Mouse (Mus musculus) spleen, postnatal 4 days (tissue): ENCODE data around the gene Hlx.
A peak's percentile ranks its signal among the peaks of the same experiment; 100 is the strongest.

Experiments
- DNase-seq, 2 experiments: peaks; one replicate each; pipeline ENCODE4 v3.0.0; 2022; ENCODE audit warnings: low spot score in 2 of 2

Gene Hlx

DNA sequence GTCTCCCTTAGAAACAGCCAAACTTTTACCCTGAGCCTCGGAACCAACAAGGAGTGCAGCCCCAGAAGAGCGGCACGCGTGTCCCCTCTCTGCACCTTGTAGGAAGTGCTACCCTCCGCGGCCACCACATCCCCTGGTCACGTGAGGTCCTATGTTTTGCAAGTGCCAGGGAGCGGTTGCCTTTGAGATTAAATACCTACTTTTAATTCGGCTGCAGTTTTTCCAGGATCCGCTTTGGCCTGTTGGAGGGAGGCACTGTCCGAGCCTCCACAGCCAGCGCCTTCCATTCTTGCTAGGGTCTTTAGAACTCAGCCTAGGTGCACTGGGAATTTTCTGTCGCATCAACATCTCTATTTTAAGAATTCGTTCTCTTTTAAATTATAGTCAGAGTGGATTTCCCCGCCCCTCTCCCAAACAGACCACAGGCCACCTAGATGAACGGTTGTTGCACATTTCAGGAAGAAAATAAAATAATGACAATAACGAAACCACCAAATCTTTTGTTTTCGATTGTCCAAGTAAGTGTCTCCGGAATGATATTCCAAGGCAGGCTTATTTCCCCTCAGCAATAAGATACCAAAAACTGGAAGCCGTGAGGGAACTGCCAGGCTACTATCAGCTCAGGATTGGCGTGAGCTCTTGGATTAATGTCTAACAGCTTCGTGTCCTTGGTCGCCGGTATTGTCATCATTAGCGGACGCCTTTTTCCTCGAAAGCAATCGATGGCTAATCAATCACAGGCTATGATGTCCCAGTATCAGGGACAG is 1.1 kb upstream of the Hlx start:
- peak in 1 of 2 experiments; percentile 46 for DNase-seq

DNA sequence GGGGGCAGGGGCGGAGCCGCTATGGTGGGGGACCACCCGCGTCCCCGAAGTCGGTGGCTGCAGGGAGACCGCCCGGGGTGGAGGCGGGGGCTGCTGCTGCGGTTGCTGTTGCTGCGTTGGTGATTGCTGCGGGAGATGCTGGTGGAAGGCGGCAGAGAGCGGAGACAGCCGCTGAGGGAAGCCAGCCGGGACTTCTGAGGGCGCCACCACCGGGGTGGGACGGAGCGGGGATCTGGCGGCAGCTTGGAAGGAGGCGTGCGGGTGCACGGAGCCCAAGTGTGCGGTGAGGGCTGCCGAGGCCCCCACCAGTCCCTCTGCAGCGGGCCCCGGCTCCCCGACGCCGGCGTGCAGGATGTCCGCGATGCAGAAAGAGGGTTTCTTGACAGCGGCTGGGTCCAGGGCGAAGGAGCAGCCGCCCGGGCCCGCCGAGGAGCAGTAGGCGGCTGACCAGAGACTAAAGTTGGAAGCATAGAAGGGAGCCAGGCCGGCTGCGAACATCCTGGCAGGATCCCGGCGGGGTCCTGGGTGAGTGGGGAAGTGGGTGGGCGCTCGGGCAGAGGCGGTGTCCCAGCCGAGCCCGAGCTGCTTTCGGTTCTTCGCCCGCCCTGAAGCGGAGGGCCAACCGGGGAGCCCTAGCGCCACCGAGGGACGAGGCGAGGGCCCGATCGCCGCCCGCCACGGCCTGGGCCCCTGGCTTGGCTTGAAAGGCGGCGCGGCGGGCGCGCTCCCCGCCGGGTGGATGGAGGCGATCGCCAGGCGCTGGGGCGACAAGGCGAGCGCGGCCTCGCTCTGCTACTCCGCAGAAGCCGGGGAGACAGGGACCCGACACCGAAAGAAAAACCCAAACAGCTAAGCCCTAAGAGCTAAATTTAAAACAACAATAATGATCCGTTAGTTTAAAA is 524 bp downstream of the Hlx start:
- DNase-seq: peak; percentile 48 to 80

DNA sequence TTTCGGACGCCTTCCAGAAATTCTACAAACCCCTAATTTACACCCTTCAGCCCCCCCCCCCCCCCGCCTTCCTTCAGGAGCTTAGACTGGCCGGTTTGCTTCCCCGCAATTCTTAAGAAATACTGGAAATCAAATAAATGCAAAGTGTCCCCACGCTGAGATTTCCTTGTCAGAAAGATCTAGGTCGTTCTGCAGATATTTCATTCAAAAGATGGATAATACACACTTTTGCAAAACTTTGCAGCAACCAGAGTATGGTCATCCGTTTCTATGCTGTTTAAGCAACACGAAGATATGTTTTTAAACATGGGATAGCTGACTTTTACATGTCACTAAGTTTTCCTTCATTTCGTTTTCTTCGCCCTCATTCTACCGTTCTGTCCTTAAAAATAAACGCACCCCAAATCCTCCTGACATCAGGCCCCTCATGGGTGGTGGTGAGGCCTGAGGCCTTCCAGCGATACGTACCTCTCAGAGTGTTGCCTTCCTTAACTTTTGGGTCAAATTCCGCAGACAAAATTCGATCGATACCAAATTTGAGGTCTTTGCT is 1.3 kb downstream of the Hlx start:
- no peak for DNase-seq

DNA sequence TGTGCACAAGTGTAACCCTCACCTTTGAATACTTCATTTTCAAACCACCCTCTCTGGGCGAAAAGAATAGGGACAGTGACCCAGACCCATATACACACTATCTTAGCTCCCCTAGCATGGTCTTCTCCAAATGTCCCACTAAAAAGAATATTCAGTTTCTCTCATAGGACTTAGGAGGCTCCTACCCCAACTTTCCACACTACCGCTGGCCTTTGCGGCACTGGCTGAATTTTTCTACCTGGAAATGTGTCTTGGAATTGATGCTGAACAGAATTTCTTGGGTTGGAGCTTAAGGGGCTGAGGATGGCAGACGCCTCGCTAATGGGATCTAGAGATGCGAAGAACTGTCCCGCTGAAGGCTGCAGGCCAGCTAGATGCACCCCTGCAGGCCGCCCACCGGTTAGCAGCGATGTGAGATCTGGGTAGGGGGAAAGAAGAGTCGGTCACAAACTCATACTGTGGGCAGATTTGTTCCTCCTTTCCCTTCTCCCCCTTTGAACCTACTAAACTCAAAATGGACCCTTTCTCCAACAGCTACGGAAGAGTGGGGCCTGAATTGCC is 1.9 kb downstream of the Hlx start:
- no peak for DNase-seq

DNA sequence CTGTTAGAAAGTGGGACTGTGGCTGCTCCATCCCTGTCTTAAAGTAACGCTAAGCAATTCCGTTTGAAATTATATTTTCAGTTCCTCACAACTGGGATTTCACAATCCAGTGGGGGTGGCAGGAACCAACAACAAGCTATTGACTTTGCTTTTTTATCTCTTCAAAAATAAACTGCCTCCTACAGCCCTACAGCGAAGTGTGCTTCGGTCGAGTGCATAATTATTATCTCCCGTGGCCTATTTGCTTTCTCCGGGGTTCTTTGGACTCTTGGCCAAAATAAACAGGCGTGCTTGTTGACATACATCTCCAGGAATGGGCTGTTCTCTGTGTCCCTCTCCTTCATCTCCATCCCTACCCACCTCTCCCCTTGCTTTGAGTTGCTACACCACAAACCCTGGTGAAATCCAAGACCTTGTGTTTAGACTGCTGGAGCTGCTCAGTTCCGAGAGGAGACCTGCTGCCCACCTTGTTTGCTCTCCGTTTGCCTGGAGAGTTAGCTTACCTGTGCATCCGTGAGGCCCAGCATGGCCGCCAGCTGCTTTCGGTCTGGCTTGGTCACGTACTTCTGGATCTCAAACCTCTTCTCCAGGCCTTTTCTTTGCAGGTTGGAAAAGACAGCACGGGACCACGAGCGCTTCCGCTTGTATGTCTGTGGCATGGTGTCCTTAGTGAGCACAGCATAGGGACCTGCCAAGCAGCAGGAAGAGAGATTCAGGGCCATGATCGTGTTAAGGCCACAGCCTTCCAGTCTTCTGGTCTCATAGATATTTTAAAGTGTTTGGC is 2.9 kb downstream of the Hlx start:
- DNase-seq: no peak

DNA sequence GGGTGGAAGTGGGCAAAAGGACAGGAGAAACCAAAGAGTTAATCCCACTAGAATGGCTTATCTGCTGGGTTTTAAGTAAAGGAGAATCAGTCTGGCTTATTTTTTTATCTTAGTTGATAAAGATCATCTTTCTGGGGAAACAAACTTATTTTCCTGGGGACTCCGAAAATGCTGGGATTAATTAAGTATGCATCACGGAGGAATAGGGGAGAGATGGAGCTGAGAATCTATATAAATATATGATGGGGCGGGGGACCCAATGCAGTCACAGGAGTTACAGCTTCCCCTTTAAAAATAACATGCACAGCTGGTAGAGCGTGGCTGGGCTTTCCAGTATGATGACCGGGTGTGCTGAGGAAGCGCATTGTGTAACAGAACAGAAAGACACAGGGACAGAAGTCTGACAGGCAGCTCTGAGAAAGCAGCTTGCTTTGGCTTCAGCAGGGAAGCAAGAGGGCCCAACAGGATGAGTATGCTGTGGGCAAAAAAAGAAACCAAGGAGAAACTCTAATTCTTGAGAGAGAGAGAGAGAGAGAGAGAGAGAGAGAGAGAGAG is 3.8 kb downstream of the Hlx start:
- DNase-seq: no peak

DNA sequence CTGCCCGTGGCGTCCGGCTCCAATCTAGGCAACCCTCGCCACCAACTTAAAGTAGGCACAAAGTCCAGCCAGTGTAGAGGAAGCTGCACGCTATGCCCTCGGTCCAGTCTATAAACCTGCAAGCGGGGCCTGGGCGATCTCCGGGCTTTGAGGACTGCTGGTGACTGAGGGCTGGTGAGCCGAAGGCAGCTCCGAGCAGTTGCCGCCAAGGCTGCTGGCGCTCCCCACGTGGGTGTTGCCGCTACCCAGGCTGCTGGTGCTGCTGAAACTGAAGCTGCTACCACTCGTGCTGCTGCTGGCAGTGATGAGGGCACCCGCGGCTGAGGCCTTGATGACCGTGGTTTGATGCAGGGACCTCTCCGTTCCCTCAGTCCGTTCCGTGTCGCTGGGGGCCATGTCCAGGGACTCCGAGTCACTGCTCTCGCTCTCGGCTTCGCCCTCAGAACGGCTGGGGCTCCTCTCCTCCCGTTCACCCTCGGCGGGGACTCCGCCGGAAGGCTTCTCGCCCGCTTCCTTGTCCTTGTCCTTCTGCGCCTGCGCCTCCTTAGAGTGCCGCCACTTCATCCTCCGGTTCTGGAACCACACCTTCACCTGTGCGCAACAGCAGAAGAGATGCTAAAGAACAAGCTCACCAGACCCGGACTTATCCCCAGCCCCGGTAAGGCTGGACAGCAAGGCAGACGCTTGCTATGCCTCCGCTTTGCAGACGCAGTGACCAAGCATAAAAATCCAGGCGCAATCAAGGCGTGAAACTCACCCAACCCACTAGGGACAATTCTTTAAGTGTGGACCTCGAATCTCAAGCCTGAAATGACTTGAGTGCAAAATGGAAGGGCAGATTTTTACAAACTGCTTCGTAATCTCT is 4.8 kb downstream of the Hlx start:
- DNase-seq: peak in 1 of 2 experiments; percentile 23

DNA sequence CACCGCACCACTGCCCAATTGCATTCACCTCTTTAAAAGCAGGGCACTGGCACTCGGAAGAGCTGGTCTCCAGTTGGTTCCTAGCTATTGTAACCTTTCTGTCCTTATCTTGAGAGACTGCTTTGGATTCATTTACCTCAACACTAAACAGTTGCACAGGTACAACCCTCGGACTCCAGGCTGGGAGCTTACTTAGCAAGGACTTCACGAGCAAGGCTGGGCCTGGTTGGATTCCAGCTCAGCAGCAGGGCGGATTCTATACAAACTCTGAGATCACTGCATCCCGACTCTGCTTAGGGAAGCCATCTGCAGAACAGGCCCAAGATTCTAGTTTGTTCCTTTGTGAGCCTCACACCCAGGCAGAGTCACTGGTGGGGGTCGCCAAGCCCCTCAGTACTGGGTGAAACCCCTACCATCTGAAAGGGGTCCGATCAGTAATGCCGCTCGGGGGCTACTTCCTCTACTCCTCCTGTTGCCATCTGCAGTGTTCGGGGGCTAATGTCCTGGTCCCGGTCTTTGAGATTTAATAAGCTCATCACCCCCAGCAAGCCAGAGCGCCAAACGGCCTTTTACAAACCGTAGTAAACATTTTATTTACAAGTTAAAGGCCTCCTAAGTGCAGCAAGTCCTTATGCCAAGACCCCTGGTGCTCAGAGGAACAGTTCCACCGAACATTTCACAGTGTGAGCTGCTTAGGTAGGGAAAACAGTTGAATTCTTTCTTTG is 5.7 kb downstream of the Hlx start:
- no peak for DNase-seq

DNA sequence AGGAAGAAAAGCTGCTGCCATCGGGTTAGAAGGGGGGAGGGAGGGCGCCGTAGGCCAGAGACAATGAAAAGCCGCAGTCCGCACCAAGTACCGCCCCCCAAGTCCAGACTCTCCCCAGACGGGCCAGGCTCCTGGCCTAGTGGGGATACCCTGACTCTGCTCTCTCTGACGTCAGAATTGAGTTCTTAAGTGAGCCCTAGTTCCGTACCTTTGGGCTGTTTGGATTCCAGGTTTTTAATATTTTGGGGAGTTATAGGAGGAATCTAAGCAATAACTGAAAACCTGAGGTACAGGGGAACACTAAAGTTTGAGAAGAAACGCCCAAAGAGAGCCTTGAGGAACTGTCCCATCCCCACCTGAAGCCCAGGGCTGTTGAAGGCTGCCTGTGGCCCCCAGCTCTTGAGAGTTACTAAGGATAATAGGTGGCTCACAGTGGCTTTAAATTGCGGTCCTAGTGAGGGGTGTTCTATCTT is 7.1 kb downstream of the Hlx start:
- DNase-seq: no peak

DNA sequence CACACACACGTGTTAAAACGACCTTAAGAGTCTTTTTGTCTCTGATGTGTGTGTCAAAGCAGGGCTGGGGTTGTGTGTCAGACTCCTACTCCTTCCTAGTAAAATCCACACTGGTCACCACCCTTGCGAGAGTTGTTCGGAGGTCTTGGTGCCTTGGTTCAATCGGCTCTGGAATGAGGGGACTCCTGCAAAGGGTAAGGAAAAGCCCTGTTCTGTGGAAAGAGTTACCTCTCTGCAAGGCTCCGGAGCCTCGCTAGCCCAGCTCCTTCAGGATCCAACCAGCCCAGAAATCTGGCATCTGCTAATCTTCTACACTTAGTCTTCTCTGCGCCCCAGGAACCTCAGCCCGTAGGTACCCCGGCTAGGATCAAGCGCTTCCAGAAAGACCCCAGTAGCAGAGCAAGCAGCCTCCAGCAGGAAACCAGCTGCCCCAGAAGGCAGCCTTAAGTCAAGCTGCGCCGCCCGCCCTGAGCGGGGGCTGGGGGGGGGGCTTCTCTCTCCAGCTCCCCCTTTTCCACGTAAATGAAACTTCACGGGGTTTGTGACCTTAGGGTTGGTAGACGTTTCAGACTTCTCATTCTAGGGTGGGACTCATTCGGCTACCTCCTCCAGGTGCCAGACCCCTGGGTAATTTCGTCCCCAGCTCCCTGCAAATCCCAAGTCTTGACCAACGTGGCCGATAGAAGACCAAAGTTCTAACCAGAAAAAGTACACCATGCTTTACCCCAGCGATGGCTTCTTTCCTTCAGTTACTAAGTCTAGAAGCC is 7.7 kb downstream of the Hlx start:
- DNase-seq: no peak

DNA sequence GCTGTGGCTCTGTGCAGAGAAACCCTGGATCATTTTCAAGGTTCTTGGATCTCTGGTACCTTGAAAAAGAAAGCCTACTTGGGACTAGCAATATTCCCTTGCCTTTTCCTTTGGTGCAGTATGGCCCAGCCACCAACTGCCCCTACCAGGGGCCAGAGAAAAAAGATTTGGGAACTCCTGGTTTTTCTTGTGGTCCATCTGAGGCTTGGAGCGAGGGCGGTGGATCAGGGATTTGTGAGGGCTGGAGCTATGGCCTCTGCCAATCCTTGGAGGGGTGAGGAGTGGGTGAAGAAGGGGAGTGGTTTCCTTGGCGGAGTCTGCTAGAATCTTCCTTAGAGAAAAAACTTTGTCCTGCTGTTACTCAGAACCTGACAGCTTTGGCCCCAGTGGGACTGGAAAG is 8.5 kb downstream of the Hlx start:
- no peak for DNase-seq

DNA sequence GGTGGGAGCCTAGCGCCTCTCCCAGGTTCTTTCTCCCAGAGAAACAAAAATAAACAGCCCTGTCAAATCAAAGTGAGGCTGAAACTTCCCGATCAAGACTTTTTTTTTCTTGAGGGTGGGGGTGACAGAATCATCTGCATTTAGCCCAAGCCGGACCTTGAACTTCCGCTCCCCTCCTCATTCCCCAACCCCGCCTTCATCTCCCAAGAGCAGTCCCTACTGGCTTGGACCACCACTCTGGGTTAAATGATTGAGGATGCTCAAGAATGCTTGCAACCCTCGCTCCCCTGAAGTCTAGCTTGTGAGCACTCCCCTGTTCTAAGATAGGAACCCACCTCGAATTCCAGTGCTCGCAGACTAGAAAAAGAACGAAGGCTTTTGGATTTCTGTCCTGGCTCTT is 11.3 kb downstream of the Hlx start:
- DNase-seq: no peak

DNA sequence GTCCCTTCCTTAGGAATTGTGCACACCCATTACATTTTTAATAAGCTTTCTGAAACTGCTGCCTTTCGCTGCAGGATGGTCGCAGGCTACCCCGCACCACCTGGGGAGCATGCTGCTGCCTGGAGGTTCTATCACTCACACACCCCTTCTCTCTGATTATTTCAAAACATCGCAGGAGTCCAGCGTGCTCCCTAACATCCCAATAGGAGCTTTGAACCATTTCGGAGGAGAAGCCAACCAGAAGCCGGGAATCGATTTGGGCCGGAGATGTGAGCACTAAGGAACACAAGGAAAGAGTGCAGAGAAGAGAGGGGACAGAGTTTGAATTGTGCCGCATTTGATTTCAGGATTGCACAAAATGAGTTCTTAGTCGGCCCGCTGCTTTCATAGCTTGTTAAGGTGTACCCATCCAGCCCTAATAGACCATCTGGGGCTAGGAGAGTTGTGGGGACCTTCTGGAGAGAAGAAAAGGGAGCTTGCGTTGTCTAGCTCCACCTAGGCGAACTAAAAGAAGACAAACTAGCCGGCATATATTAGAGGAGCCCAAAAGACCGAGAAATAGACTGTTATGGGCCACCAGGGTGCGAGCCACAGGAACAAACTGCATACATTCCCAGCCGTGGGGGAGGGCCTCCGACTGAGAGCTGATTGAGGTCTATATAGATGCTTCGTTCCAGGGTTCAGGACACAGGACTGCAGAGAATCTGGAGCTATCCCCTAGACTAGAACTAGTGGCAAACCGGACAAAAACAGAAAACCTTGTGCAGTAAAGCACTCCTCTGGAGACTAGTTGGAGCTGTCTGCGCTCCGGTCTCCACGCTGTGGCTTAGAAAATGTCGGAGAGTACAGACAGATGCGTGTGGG is 12.0 kb downstream of the Hlx start:
- no peak for DNase-seq

DNA sequence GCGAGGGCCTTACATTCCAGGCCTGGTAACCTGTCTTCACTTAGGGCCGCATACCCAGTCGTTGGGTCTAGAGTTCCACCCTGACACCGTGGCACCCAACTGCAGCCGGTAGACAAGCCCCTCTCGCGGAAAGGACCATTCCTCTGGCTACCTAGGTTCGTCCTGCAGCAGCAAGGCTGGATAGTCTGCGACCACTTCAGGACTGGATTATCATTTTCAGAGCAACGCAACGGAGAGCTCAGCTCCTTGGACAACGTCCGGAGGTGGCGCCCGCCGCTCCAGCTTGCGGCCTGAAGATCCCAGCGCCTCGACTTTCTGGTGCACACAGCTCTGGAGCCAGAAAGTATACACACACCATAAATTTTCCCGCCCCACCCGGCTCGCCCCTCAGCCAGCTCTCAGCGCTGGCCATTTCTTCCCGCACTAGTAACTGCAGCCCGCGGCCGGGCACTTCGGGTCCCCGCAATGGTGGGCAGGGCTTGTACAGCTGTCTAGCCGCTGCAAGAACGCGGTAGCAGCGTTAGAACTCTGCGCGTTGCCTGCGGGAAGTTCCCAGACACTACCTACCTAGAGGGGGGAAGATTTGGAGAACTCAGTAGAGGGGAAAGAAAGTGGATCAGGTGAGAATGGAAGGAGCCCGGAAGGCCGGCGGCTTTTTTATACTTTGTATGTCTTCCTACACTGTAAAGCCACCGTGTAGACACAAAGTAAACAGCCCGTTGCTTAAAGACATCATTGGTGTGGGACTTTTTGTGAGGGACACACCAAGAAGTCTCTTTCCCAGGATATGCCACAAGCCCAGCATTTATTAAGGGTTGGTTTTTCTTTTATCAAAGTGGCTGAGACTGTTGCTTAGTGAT is 13.9 kb downstream of the Hlx start:
- DNase-seq: no peak

DNA sequence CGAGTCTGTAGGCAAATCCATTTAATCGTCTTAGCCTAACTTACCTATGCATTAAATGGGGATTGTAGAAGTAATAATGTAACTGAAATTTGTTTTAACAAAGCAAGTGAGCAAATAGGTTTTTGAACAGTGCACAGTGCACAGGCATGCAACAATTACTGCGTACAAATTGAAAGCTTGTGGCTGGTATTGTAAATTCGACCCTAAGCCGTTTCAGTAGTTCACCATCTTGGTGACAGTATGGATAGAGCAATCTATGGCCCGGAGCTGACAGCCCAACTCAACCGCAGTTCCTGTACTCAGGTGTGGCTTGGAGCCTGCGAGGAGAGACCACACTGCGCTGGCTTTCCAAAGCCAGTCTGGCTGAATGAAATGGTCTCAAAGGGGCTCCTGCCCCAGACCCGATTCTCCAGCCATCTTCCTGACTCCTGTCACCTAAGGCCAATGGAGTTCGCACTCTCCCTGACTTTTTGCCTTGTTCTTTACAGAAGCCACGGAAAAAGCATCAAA is 14.7 kb downstream of the Hlx start:
- DNase-seq: no peak

DNA sequence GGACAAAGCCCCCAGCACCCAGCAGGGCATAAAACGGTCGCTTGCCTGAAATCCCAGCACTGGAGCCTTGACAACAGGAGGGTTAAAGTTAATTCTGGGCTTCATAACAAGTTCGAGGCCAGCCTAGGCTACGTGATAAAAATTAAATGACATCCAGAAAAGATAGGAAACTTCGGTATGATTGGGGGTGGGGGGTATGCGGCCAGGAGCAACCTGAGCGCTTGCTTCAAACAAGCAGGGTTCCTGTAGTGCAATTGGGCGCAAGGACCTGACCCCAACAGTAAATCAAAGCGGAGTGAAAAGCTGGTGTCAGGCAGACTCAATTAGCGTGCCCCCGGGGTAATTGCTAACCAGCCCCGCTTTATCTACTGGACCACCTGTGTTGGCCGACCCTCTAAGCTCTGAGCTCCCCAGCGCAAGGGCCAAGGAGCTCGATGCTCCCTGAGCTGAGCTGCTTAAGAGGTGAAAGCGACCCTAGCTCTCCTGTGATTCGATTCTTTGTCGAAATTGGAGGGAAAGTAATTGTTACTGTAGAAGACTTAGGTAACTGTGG is 15.3 kb downstream of the Hlx start:
- DNase-seq: no peak
